Mouse (Mus musculus) embryonic stem cell, embryonic (primary cell): ENCODE data around the gene Nr1h2.

Experiments used
- CTCF ChIA-PET, 4 experiments: fragments of 300-600 bp in 2 of 4; fragments of 350-600 bp in 2 of 4; sonication (Branson Sonifier 250); formaldehyde crosslinking; loops; one replicate each; lab custom pipeline; 2022; ENCODE audit warnings: inconsistent platforms in 2 of 4; lab: Charles Lee
- POLR2A ChIA-PET, 4 experiments: fragments of 300-600 bp in 2 of 4; fragments of 350-600 bp in 2 of 4; sonication (Branson Sonifier 250); formaldehyde crosslinking; loops; one replicate each; lab custom pipeline; 2022; ENCODE audit warnings: antibody characterized with exemption in 4 of 4, inconsistent platforms in 1 of 4; lab: Charles Lee

Nr1h2 gene

DNA sequence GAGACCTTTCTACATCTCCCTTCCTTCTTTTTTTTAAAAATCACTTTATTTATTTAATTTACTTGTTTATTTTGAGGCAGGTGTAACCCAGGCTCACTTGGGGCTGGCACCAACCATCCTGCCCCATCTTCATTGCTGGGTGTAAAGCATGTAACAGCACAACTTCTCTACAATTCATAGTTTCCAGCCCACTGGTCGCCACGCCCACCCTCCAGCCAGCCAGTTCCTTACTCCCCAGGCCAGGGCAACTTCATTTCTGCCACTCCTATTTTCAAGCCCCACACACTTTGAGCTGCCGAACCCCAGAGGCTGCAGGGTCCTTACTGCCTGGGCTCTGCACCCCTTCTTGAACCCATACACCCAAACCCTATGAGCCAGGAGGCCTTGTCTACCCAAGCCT, 32.8 kb downstream of the Nr1h2 start:
- ChIA-PET POLR2A (interaction anchor here in 3 of 4 experiments (0.9 to 1.9 kb wide), 19 partner anchors 8 to 328 kb away, joined by 3 to 8 read pairs (median 4); partner anchors contain the start of genes Emc10 (in 2 of the 3), Fam71e1 (in 2 of the 3), Akt1s1 (in 1 of the 3) and Kcnc3 (in 1 of the 3)), CTCF (interaction anchor here (0.6 to 4.3 kb wide), 29 partner anchors 9 to 258 kb away, joined by 3 to 41 read pairs (median 6); partner anchors contain the start of genes Pold1 (in 3 of the 4), Emc10 (in 1 of the 4) and Fam71e1 (in 1 of the 4))

- ChIA-PET CTCF (interaction anchor here (0.5 to 4.3 kb wide), 84 partner anchors 8 to 646 kb away, joined by 3 to 41 read pairs (median 4); partner anchors contain the start of genes Pold1 (in 3 of the 4), Emc10 (in 2 of the 4), Fam71e1 (in 2 of the 4) and Kcnc3 (in 1 of the 4)), POLR2A (interaction anchor here in 2 of 4 experiments (0.7 to 1.8 kb wide), 15 partner anchors 8 to 256 kb away, joined by 3 to 8 read pairs (median 3); partner anchors contain the start of genes Emc10 (in 1 of the 2), Fam71e1 (in 1 of the 2), Josd2 (in 1 of the 2) and Kcnc3 (in 1 of the 2))
Observed at GRCm38 (mm10) chr7:44519240-44519913, 34.4 kb downstream of the Nr1h2 start.

DNA sequence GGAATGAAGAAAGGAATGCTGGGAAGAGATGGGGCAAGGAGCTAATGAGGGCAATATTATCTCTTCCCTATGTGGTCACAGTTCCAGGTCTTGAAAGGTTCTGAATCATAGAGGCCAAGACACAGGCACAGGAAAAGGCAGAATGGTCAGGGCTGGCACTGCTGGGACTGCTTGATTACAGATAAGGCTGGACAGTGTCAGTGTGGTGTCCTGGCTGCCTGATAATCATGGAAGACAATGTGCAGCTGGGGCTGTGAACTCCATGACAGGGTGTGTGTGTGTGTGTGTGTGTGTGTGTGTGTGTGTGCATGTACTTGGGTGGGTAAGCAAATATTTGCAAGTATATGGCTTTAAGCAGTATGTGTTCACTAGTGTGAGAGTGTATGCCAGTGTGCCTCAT, 46.3 kb downstream of the Nr1h2 start:
- ChIA-PET POLR2A (interaction anchor here in 3 of 4 experiments (0.6 to 2.9 kb wide), 12 partner anchors 10 to 234 kb away, joined by 3 to 21 read pairs (median 4); partner anchors contain the start of genes Emc10 (in 2 of the 3), Fam71e1 (in 2 of the 3), Kcnc3 (in 1 of the 3) and Pold1 (in 1 of the 3)), CTCF (interaction anchor here (0.6 to 1.8 kb wide), 10 partner anchors 11 to 148 kb away, joined by 3 to 9 read pairs (median 6); no protein-coding TSS in a partner anchor)

DNA sequence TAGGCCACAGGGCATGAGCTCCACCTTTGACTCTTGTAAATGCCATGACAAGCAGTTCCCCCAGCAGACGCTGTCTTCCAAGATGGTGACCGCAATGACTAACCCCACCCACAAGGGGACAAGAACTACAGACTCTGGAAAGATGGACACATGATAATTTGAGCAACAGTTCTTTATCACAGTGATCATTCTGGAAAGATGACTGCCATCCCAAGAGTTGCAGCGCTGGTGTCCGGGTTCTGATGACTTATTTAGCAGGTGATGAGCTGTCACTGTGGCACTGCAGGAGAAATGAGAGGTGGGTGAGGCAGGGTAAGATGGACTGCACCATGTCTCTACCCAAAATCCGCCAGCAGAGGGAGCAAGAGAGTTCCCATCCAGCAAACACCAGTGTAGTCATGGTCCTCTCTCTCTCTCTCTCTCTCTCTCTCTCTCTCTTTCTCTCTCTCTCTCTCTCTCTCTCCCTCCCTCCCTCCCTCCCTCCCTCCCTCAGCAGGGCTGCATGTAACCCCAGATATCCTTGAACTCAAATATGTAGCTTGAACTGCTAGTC, 52.1 kb downstream of the Nr1h2 start:
- ChIA-PET CTCF (interaction anchor here (0.5 to 2.5 kb wide), 28 partner anchors 11 to 485 kb away, joined by 3 to 9 read pairs (median 4); partner anchors contain the start of genes Josd2 (in 1 of the 4), Pold1 (in 1 of the 4) and Prmt1 (in 1 of the 4)), POLR2A (interaction anchor here in 2 of 4 experiments (0.6 to 1.7 kb wide), 8 partner anchors 12 to 1216 kb away, joined by 3 to 9 read pairs (median 4); partner anchors contain the start of genes Sphk2 (in 1 of the 2) and Syt3 (in 1 of the 2))

DNA sequence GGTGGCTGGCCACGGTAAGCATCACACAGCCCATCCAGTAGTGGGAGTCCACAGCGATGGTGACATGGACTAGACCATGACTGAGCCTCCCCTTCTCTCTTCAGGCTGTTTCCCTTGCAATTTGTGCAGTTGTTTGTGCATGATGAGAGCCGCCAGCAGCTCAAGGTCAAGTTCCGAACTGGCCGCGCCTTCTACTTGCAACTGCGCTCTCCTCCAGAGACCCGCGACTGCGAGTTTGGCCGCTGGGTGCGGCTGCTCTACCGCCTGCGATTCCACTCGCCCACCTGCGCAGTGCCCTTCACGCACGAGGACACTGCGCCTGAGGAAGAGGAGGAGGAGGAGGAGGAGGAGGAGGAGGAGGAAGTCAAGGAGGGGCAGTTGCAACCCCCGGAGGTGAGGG, 53.7 kb downstream of the Nr1h2 start:
- POLR2A ChIA-PET, result interaction anchor here in 3 of 4 experiments (0.8 to 7.2 kb wide), 13 partner anchors 12 to 254 kb away, joined by 3 to 65 read pairs (median 4); partner anchors contain the start of genes Kcnc3 (in 2 of the 3), 1700028J19Rik (in 1 of the 3), 2410002F23Rik (in 1 of the 3) and Josd2 (in 1 of the 3)

More for the DNA sequence above, 53.7 kb downstream of the Nr1h2 start:
- CTCF ChIA-PET, result interaction anchor here (0.6 to 2.5 kb wide), 20 partner anchors 19 to 315 kb away, joined by 3 to 9 read pairs (median 6); partner anchors contain the start of gene Pold1 (in 2 of the 4)
